Mouse (Mus musculus): ENCODE data around the gene Thoc3. TPM values are rescaled to one million over a fixed set of nuclear protein-coding genes. Genes with fewer than 3 reads are reported as not detected.

The Thoc3 gene
- total RNA-seq, 2 experiments from 2014 or later = 32.1 to 33.1 TPM

DNA sequence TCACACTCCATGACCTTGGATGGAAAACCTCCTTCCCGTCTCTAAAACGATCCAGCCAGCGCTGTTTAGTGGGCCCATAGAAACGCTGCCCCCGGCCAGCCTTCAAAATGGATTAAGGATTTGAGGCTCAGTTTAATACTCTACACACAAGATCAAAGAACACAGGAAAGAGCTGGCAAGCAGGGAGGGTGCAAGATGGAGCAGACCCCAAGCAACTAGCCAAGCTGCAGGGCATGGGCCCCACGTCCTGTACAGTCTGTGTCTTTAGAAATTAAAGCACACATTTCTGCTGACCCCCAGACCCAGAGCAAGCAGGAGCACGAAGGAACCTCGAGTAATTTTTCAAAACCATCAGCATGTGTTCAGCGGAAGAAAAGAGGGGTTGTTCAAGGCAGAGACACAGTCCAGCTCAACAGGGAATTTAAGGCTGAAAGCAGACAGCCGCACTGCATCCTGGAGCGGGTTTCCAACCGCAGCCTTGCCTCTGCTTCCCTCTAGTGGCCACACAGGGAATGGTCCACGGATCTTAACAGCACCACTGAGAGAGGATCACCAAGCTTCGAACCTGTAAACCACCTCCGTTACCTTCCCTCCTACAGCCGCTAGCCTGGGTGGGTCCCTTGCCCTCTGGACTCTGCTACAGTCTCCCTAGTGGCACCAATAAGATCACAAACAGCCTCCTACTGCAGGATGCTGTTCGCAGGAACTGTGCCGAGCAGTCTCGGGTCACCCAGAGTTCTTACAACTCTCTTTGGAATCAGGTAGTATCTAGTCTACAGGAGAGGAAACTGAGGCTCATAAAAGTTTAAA lies 21.8 kb downstream of the Thoc3 start:
- peak; percentile 86 to 91 for DNase-seq (ENCODE audit: low spot score in 2 of 2)

DNA sequence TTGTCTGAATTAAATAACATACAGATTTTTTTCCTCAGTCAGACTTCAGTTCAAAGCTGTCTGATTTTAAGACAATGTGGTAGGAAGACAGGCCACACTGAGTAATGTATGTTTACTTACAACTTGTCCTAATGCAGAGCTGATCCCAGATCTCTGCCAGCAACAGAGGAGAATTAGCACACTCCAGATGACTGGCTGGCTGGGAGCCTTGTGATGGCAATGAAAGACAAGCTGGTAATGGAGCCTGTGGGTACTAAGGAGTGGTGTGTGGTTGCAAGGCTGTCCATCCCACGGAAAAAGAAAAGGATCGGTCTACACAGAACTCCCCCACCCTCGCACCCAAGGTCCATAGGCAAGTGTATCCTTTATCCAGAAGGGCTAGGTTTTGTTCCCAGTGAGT lies 25.0 kb downstream of the Thoc3 start:
- DNase-seq (ENCODE audit: low spot score in 2 of 2) = peak in 1 of 2 experiments; percentile 20

DNA sequence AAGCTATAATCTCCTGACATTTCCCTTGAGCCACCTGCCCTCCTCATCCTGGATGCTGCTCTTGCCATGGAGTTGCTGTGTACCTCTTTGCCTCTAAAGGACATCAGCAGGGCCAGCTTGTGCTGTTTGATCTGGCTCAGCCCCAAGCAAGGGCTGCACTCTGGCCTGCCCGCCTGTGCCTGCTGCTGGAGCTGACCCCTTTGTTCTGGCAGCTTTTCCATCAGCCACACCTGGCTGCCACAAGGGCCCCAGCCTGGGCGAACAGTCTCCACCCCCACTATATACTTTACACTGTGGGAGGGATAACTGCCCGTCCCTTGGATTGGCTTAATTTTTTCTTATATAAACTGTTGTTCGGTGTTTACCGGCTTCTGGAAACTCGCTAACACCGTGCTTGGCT lies 28.7 kb downstream of the Thoc3 start:
- DNase-seq (ENCODE audit: low spot score in 2 of 2) = no peak

DNA sequence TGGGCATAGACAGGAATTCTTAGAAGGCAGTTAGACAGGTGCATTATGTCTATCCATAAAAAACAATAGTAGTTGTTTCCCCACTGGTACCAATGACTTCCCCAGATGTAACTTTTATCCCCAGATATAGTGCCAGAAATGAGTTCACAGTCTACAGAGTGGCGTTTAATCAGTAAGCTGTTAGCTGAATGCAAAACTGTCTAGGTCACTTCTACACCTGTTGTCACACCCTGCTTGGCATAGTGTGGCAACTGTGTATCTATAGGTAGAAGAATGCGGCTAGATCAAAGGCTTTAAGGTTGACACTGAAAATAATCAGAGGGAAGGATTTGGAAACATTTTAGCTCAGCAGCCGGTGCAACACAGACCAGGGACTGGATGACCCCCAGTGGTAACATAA lies 29.8 kb downstream of the Thoc3 start:
- DNase-seq (ENCODE audit: low spot score in 2 of 2) = no peak

DNA sequence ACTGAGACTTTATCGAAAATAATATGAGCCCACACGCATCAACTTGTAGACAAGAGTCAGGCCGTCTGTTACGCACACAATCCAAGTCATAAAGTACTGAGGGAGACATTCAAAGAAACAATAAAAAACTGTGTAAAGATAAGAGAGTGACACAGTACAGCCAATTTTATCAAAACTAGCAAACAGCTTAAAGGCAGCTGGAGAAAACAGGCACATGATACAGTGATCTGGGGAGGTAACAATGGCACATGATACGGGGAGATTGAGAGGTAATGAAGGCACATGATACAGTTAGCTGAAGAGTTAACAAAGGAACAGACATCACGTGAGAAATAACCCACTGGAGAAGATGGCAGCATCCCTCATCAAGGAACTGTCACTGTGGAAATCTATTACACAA lies 31.6 kb downstream of the Thoc3 start:
- DNase-seq (ENCODE audit: low spot score in 2 of 2) = no peak

DNA sequence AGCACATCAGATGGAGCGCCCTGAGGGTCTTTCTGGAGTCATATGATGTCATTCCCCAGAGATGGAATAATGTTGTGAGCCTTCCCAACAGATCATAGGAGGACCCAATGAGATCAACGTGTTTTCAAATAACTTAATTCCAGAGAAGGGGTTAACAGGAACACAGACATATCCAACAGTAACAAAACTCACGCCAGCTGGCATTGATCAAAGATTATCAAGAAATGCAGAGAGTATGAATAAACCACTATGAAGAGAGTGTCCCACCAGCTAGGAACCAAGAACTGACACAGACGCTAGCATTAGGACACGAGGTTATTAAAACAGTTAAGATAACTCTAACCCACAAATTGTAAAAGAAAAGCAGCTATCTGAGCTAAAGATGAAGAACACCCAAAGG lies 32.0 kb downstream of the Thoc3 start:
- DNase-seq (ENCODE audit: low spot score in 2 of 2) = no peak

DNA sequence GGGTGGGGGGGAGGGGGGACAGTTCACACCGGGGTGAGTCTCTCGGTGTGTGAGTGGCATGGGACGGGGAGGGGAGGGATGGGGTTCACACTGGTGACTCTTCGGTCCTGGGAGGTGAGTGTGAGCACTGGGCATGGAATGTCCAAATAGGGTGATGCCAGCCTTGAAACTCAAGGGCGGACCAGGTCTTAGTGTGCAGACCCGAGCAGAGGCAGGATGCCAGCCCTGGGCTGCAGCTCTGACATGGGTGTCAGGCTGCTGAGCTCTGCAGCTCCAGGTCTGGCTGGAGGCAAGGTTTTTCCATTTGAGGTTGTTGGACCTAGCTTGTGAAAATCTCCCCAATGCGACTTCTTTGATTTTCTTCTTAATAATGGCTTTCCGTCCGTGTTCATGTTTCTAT lies 37.5 kb downstream of the Thoc3 start:
- DNase-seq (ENCODE audit: low spot score in 2 of 2) = no peak

DNA sequence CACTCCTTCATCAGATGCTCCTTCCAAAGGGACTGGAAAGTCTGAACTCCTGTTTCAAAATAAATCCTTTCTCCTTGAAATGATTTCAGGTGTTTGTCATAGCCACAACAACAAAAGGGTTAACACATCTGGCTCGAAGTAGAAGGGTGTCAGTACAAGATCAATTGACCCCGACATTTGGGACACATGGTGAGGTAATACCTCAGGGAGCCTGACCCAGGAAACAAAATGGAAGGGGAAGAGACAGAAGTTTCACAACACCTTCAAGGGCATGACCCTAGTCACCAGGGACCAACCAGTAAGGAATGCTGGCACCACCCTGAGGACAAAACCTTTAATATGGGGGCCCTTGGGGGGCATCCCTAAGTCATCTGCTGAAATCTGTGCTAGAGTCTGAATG lies 38.6 kb downstream of the Thoc3 start:
- DNase-seq (ENCODE audit: low spot score in 2 of 2) = no peak

DNA sequence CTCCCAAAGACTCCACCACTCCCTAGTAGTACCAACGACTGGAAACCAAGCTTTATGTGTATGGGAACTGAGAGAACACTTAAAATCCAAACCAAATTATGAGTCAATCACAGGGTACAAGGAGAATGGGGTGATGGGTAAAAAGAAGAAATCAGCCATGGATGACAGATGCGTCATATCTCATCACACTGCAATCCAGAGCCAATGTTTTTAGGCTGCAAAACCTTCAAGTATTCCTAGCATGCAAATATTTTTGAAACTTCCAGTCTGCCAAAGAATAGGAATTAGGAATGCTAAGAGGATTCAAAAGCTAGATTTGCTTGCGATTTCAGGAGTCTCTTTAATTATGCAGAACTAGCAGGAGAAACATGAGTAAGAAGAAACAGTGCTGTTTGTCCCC lies 39.9 kb downstream of the Thoc3 start:
- DNase-seq (ENCODE audit: low spot score in 2 of 2) = no peak

DNA sequence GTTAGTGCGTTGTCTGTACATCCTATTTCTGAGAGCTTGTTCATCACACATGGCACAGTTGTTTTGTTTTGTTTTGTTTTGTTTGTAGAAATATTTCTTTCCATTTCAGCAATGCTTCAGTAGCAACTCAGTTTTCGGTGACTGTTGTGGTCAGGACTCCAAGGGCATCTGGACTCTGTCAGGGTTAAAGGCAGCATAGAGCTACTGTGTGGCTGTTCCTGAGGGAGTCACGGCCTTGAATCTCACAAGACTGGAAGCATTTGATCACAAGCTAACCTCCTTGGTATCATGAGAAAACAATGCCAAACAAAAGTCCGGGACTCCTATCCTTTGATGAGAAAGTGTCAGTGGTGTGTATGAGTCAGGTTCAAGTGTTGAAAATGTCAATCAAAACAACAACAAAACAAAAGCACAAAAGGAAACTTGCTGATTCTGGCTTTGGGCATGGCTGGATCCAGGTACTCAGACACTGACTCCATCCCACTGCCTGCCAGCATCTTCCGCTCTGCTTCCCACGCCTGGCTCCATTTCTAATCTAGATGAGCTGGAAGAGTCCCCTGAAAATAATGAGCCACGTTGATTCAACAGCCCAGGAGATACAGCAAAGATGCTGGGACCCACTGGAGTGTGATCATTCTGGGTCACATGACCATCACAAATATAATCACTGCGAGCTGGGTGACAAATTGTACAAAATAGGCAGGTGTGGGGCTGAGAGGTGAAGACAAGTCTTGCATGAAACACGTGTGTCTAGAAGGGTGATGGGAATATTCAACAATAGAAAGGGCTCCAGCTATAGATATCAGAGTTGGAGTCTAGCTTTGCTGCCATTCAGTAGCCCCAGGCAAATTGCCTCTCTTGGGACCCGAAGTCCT lies 41.6 kb downstream of the Thoc3 start:
- DNase-seq (ENCODE audit: low spot score in 2 of 2) = no peak

DNA sequence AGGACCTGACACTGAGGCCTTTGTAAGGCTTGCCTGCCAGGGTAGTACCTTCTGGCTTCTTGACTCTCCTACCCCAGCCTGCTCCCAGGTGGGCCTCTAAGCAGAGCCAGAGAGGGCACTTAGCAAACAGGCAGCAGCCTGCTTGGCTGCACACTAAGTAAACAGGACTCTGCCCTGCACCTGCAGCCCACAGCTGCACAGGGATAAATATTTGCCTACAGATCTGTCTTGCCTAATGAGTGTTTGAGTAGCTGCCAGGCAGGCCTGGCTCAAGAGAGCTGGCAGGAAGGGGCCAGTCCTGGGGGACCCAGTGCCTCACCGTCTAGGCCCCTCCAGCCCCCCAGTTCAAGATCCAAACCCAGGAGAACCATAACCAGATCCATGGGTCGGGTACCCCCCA lies 43.4 kb downstream of the Thoc3 start:
- no peak for DNase-seq (ENCODE audit: low spot score in 2 of 2)

DNA sequence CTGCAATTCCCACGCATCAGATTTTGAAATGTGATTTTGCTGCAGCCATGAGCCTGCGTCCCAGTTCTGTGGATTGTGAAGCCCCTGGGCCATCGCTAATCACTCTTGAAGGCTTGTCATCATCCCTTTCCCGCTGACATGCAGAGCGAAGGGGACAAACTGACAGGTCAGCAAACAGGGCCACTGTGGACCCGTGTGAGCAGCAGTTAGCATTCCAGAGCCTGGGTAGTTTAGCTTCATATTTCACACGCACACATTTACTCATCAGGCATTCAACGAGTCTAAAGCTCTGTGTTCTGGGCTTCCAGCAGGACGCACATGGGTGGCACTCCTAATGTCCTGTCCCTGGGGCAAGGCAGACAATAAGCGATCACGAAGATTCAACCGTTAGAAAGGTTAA lies 48.4 kb downstream of the Thoc3 start:
- DNase-seq (ENCODE audit: low spot score in 2 of 2) = no peak

DNA sequence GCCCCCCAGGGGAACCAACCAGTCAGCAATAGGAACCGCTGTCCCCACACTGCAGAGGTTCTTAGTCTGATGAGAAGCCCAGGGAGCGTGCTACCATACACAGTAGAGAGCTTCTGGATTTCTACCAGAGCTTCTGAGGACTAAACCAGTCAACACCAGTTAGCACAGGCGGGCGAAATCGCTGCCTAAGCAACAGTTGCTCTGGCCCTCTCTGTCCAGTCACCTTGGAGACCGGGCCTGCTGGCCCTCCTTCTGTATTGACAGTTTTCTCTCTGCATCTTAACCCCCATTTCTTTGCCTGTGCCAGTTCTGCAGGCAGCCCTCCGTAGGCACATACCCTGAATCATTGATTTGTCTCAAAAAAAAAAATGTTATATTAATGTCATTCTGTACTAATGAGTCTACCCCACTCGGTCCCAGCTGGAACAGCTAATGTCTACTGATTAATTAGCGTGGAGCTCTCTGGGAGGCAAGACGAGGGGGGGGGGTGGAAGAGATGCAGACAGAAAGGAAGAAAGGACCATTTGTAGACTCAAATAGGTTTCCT lies 49.8 kb downstream of the Thoc3 start:
- no peak for DNase-seq (ENCODE audit: low spot score in 2 of 2)

DNA sequence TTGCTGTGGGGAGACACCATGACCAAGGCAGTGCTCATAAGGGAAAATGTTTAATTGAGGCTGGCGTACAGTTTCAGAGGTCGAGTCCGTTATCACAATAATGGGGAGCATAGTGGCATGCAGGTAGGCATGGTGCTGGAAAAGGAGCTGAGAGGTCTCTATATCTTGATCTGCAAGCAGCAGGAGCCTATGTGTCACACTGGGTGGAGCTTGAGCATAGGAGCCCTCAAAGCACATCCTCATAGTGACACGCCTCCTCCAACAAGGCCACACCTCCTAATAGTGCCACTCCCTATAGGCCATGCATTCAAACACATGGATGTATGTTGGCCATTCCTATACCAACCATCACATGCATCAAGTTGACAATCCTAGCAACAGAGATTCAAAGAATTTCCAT lies 53.6 kb downstream of the Thoc3 start:
- DNase-seq (ENCODE audit: low spot score in 2 of 2) = no peak

DNA sequence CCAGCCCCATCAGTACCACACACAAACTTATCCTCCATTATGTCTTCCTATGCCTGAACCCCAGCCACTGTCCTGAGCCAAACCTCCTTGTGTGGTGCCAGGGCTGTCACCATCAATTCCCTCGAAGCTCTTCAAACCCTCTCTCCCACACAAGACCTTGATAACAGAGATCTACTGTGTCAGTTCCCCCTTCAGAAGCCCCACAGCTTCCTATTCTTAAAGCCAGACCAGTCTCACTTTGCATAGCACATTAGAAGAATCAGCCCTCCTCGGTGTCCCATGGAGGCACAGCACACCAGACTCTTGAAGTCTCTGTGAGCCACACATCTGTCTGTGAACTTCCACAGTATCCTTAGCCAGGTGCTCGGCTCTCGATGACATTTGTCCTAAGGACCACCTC lies 55.9 kb downstream of the Thoc3 start:
- DNase-seq (ENCODE audit: low spot score in 2 of 2) = no peak

DNA sequence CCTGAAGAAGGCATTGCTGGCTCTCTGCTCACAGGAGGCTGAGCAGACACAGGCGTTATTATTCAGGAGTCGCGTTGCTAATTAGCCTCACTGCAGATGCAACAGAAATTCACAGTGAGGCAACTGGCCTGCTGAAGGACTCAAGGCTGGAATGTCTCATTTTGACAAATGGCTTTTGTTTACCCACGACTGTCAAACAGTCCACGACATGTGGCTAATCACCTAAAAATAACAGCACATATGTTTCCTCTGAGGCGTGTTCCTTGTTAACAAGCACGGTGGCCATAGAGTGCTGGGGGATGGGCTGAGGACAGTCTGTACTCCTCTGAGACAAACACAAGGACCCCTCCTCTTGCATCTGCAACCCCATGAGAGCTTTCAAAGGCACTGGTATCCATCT lies 56.4 kb downstream of the Thoc3 start:
- DNase-seq (ENCODE audit: low spot score in 2 of 2) = no peak

DNA sequence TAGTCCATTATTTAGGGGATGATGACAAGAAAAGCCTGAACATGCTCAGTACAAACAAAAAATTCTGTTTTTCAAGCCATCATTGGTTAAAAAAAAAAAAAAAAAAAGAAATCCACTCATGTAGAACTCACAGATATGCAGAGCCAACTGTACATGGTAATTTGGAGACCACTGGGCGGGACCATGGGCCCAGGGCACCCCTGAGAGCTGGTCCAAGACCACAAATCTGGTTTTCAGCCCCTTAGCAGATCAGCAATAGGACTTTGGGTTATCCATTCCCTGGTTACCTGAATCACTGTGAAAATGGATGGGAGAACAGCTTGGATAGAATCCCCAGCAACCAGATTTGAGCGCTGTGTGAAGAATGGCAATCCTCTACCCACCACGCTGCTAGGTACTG lies 57.0 kb downstream of the Thoc3 start:
- DNase-seq (ENCODE audit: low spot score in 2 of 2) = no peak

Other genes starting within 250 kb of the Thoc3 start
- gene Cplx2, start 97.5 kb downstream of the Thoc3 start, total RNA-seq (2021) = 100 to 1,000 TPM; 791 to 833 TPM
- 10 to 100 TPM; 15.5 to 16.9 TPM for gene Simc1, start 34.9 kb upstream of the Thoc3 start, total RNA-seq (2021)
- 100 to 1,000 TPM; 135 to 137 TPM for gene 4833439L19Rik, start 96.6 kb upstream of the Thoc3 start, total RNA-seq (2021)
- 10 to 100 TPM; 28.2 to 30.3 TPM for gene Arl10, start 106.2 kb upstream of the Thoc3 start, total RNA-seq (2021)
- gene Nop16, start 121.2 kb upstream of the Thoc3 start, total RNA-seq (2021) = 10 to 100 TPM; 23.5 to 24.6 TPM
- 100 to 1,000 TPM; 136 to 144 TPM for gene Higd2a, start 121.4 kb upstream of the Thoc3 start, total RNA-seq (2021)
- 100 to 1,000 TPM; 280 to 320 TPM for gene Cltb, start 142.5 kb upstream of the Thoc3 start, total RNA-seq (2021)
- 10 to 100 TPM; 55.9 to 56.8 TPM for gene Faf2, start 152.9 kb upstream of the Thoc3 start, total RNA-seq (2021)
- 100 to 1,000 TPM; 168 to 172 TPM for gene Rnf44, start 225.1 kb upstream of the Thoc3 start, total RNA-seq (2021)
- under 1 TPM; 0.58 to 0.73 TPM for gene Cdhr2, start 232.6 kb upstream of the Thoc3 start, total RNA-seq (2021)

Measured in left cerebral cortex, adult 18-20 months (tissue).